In genomic region chr12:80858307-80858706, GRCm38 (mm10) we compare ENCODE assay signal across 14 mouse cellular contexts.
DNase-seq lines count a peak whose midpoint lies in the region; ATAC-seq lines count a peak whose summit lies in the region.
"Had no signal": no experiment of that assay in that cellular context is flagged by ENCODE, and none has a peak within 500 bp of the region (broad histone marks: within the 10 kb centered on the region; RNA-seq: fewer than 3 reads in every experiment).

No protein-coding gene starts in this region.

- WGBS in forebrain, embryonic 13.5 days: 49% methylated on average over 2 of the region's 2 CpGs
- 54% methylated on average over 2 of the region's 2 CpGs for WGBS in midbrain, embryonic 11.5 days
- 29% methylated on average over 2 of the region's 2 CpGs for whole genome bisulfite sequencing in neural tube, embryonic 14.5 days

- peak; percentile 50; the same call in 1 of the 2 replicates for ATAC-seq in forebrain, embryonic 13.5 days
- ATAC-seq in midbrain, embryonic 11.5 days (ENCODE audit: low FRiP score): peak; percentile 88
- ATAC-seq in neural tube, embryonic 14.5 days (ENCODE audit: low read depth): peak; percentile 51; the same call in 1 of the 2 replicates

- H3K4me2 ChIP-seq in forebrain, embryonic 13.5 days: no peak overlapping the region
- H3K4me2 ChIP-seq in midbrain, embryonic 11.5 days: no peak overlapping the region
- H3K4me2 ChIP-seq in neural tube, embryonic 14.5 days (ENCODE audit: low read depth, low read length): no peak overlapping the region
- H3K4me2 ChIP-seq: heart, embryonic 12.5 days; liver, embryonic 13.5 days had no signal

- H3K4me1 ChIP-seq in forebrain, embryonic 13.5 days: peaks cover 44% of the 10 kb centered on the region
- peaks cover 24% of the 10 kb centered on the region for H3K4me1 ChIP-seq in midbrain, embryonic 11.5 days (ENCODE audit: control insufficient read depth, insufficient read depth, low read length)
- H3K4me1 ChIP-seq in neural tube, embryonic 14.5 days (ENCODE audit: control insufficient read depth, insufficient read depth, low read length): peaks cover 5% of the 10 kb centered on the region; the same call in 1 of the 2 replicates

- H3K9ac ChIP-seq in forebrain, embryonic 13.5 days: no peak overlapping the region
- H3K9ac ChIP-seq in midbrain, embryonic 11.5 days (ENCODE audit: low read length): no peak overlapping the region
- H3K9ac ChIP-seq in neural tube, embryonic 14.5 days (replicated peaks; ENCODE audit: low read depth, low read length): no peak overlapping the region
- H3K9ac ChIP-seq: heart, embryonic 12.5 days; liver, embryonic 13.5 days had no signal

- peak; percentile 68 for DNase-seq in heart, adult 11 months
- no peak for DNase-seq in heart, adult 18-20 months
- peak; percentile 90 for DNase-seq in midbrain, embryonic 11.5 days (ENCODE audit: low spot score, missing footprints)
- DNase-seq in frontal cortex, postnatal 36 days (ENCODE audit: low spot score in 2 of 2): no peak
- no peak for DNase-seq in layer of hippocampus, postnatal 36 days
- DNase-seq in kidney, postnatal 36 days: no peak
- DNase-seq: cerebellum, postnatal 14 days; gastrocnemius, adult 2 months; liver, embryonic 13.5 days; thymus, postnatal 25 days had no signal

- H3K27me3 ChIP-seq in forebrain, embryonic 13.5 days: no peaks in the 10 kb centered on the region
- H3K27me3 ChIP-seq in midbrain, embryonic 11.5 days (ENCODE audit: control insufficient read depth, insufficient read depth, low read length): no peaks in the 10 kb centered on the region
- no peaks in the 10 kb centered on the region for H3K27me3 ChIP-seq in neural tube, embryonic 14.5 days (ENCODE audit: control insufficient read depth, insufficient read depth, low read length)
- H3K27me3 ChIP-seq: heart, embryonic 12.5 days; liver, embryonic 13.5 days had no signal

- no peaks in the 10 kb centered on the region for H3K9me3 ChIP-seq in forebrain, embryonic 13.5 days (replicated peaks)
- no peaks in the 10 kb centered on the region for H3K9me3 ChIP-seq in midbrain, embryonic 11.5 days (ENCODE audit: control insufficient read depth, low read length)
- H3K9me3 ChIP-seq in neural tube, embryonic 14.5 days (ENCODE audit: control insufficient read depth, low read length): no peaks in the 10 kb centered on the region
- H3K9me3 ChIP-seq: heart, embryonic 12.5 days; liver, embryonic 13.5 days had no signal

- no peak overlapping the region for H3K4me3 ChIP-seq in forebrain, embryonic 13.5 days
- H3K4me3 ChIP-seq in midbrain, embryonic 11.5 days (ENCODE audit: low read depth, low read length): no peak overlapping the region
- H3K4me3 ChIP-seq in neural tube, embryonic 14.5 days (ENCODE audit: low read depth, low read length): no peak overlapping the region
- H3K4me3 ChIP-seq: erythroblast, embryonic 14.5 days; gastrocnemius, adult 2 months; heart, embryonic 12.5 days; liver, embryonic 13.5 days had no signal

- no peaks in the 10 kb centered on the region for H3K36me3 ChIP-seq in forebrain, embryonic 13.5 days (ENCODE audit: poor library complexity, severe bottlenecking)
- no peaks in the 10 kb centered on the region for H3K36me3 ChIP-seq in midbrain, embryonic 11.5 days (ENCODE audit: control insufficient read depth, insufficient read depth, low read length)
- no peaks in the 10 kb centered on the region for H3K36me3 ChIP-seq in neural tube, embryonic 14.5 days (ENCODE audit: control insufficient read depth, insufficient read depth, low read length)

- peak overlapping the region; percentile 65 for H3K27ac ChIP-seq in forebrain, embryonic 13.5 days
- peak overlapping the region; percentile 41 for H3K27ac ChIP-seq in midbrain, embryonic 11.5 days (ENCODE audit: low read depth, low read length)
- H3K27ac ChIP-seq in neural tube, embryonic 14.5 days (ENCODE audit: low read depth, low read length): peak overlapping the region; percentile 59
- H3K27ac ChIP-seq: liver, embryonic 13.5 days had no signal

Comparison
In these comparisons a context has a peak if more than half of its experiments do, and no peak if none do; other contexts are left out.
1. DNase-seq: peak in heart, adult 11 months (single experiment) and midbrain, embryonic 11.5 days (single experiment); none in heart, adult 18-20 months (0 of 2), frontal cortex, postnatal 36 days (0 of 2), layer of hippocampus, postnatal 36 days (0 of 2) and kidney, postnatal 36 days (0 of 2).
2. Peak in every context shown above with its lines, with median percentiles within 50 percentile points of each other: ATAC-seq and H3K27ac ChIP-seq.